25 mouse cellular contexts compared by ENCODE assay signal in the genomic region with DNA sequence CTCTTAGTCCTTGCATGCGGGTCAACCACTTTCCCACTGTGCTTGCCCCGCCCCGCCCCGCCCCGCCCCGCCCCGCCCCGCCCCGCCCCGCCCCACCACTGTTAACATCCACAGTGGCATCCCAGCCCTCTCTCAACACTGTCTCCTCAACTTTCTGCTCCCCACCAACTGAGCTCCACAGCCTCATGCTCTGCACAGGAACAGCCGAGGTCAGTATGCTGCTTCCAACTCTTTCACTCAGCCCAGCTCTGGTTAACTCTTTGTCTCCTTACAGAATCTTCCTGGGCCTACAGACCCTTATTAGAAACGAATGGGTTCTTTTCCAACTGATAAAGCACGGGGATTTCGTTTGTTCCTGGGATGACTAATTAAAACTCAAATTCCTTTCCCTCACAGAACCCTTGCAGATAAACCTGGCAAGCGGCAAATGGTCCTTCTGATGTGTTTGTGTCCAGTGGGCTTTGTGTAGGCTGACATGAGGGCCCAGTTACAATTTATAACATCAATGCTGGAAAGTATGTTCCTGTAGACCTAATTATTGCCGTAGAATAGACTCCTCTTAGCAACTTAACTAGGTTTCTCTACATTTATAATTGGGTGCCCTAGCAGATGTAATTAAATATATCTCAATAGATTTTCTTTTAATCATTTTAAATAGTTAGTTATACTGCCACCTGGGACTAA. TPM values are rescaled to one million over a fixed set of nuclear protein-coding genes. Genes with fewer than 3 reads are reported as not detected.
A peak's percentile ranks its signal among the peaks of the same experiment; 100 is the strongest.
DNase-seq lines count a peak whose midpoint lies in the region; ATAC-seq lines count a peak whose summit lies in the region.
"Had no signal": no experiment of that assay in that cellular context is flagged by ENCODE, and none has a peak within 500 bp of the region (broad histone marks: within the 10 kb centered on the region; RNA-seq: fewer than 3 reads in every experiment).

No protein-coding gene starts in this region.

- no peak overlapping the region for H3K4me2 ChIP-seq in forebrain, embryonic 14.5 days (ENCODE audit: low read length)
- H3K4me2 ChIP-seq in kidney, embryonic 16.5 days (replicated peaks; ENCODE audit: low read depth, low read length), result peak overlapping the region; percentile 18; the same call in 1 of the 2 replicates
- no peak overlapping the region for H3K4me2 ChIP-seq in midbrain, embryonic 12.5 days (replicated peaks)
- H3K4me2 ChIP-seq in midbrain, embryonic 16.5 days (ENCODE audit: low read length), result no peak overlapping the region
- H3K4me2 ChIP-seq: liver, embryonic 13.5 days; lung, embryonic 15.5 days; neural tube, embryonic 13.5 days had no signal

- ATAC-seq in forebrain, embryonic 14.5 days, result peak; percentile 77; the same call in 1 of the 2 replicates
- peak; percentile 15; the same call in 1 of the 2 replicates for ATAC-seq in kidney, embryonic 16.5 days (ENCODE audit: low FRiP score, low TSS enrichment)
- ATAC-seq in midbrain, embryonic 12.5 days (ENCODE audit: low FRiP score, low read depth), result peak; percentile 64; the same call in 1 of the 2 replicates
- ATAC-seq in midbrain, embryonic 16.5 days, result no peak
- ATAC-seq: intestine, postnatal 0 days; Patski had no signal

- H3K27me3 ChIP-seq in forebrain, embryonic 14.5 days (replicated peaks; ENCODE audit: control insufficient read depth, insufficient read depth, low read length), result no peaks in the 10 kb centered on the region
- H3K27me3 ChIP-seq in forebrain, embryonic 10.5 days (ENCODE audit: poor library complexity, severe bottlenecking), result no peaks in the 10 kb centered on the region
- H3K27me3 ChIP-seq in kidney, embryonic 16.5 days (ENCODE audit: insufficient read depth, low read length), result no peaks in the 10 kb centered on the region
- no peaks in the 10 kb centered on the region for H3K27me3 ChIP-seq in midbrain, embryonic 12.5 days
- H3K27me3 ChIP-seq in midbrain, embryonic 16.5 days (ENCODE audit: control insufficient read depth, insufficient read depth, low read depth, low read length), result no peaks in the 10 kb centered on the region; the same call in 1 of the 2 replicates
- H3K27me3 ChIP-seq: liver, embryonic 13.5 days; lung, embryonic 15.5 days; neural tube, embryonic 13.5 days had no signal

- H3K4me1 ChIP-seq in forebrain, embryonic 14.5 days (ENCODE audit: control insufficient read depth, insufficient read depth, low read length), result no peaks in the 10 kb centered on the region
- peaks cover 11% of the 10 kb centered on the region for H3K4me1 ChIP-seq in forebrain, embryonic 10.5 days
- no peaks in the 10 kb centered on the region for H3K4me1 ChIP-seq in kidney, embryonic 16.5 days (ENCODE audit: insufficient read depth, low read length)
- H3K4me1 ChIP-seq in midbrain, embryonic 12.5 days, result peaks cover 6% of the 10 kb centered on the region; the same call in 1 of the 2 replicates
- H3K4me1 ChIP-seq in midbrain, embryonic 16.5 days (ENCODE audit: control insufficient read depth, insufficient read depth, low read length), result no peaks in the 10 kb centered on the region
- H3K4me1 ChIP-seq: liver, embryonic 13.5 days; lung, embryonic 15.5 days had no signal

- H3K27ac ChIP-seq in forebrain, embryonic 14.5 days (ENCODE audit: low read depth, low read length), result no peak overlapping the region
- H3K27ac ChIP-seq in forebrain, embryonic 10.5 days, result no peak overlapping the region; the same call in 1 of the 2 replicates
- H3K27ac ChIP-seq in kidney, embryonic 16.5 days (ENCODE audit: low read length), result no peak overlapping the region
- no peak overlapping the region for H3K27ac ChIP-seq in midbrain, embryonic 12.5 days (replicated peaks)
- no peak overlapping the region for H3K27ac ChIP-seq in midbrain, embryonic 16.5 days (ENCODE audit: low read length)
- H3K27ac ChIP-seq: embryonic facial prominence, embryonic 10.5 days; hindbrain, embryonic 10.5 days; liver, embryonic 13.5 days; lung, embryonic 15.5 days; neural tube, embryonic 13.5 days had no signal

- DNase-seq in forebrain, embryonic 14.5 days (ENCODE audit: low spot score), result peak; percentile 31
- no peak for DNase-seq in forebrain, embryonic 10.5 days (ENCODE audit: extremely low spot score, low spot score)
- no peak for DNase-seq in kidney, postnatal 14 days
- no peak for DNase-seq in natural killer cell, adult 2 months (ENCODE audit: low spot score in 2 of 2)
- DNase-seq: adrenal gland, adult 2 months; cerebellum, adult 11-12 months; cerebellum, postnatal 10 days; gastrocnemius, postnatal 25 days; left cerebral cortex, postnatal 4 days; liver, embryonic 13.5 days; lung, postnatal 4 days had no signal

- H3K9me3 ChIP-seq in forebrain, embryonic 14.5 days (replicated peaks; ENCODE audit: control insufficient read depth, low read length), result no peaks in the 10 kb centered on the region
- no peaks in the 10 kb centered on the region for H3K9me3 ChIP-seq in forebrain, embryonic 10.5 days
- no peaks in the 10 kb centered on the region for H3K9me3 ChIP-seq in kidney, embryonic 16.5 days (ENCODE audit: low read length)
- H3K9me3 ChIP-seq in midbrain, embryonic 12.5 days, result no peaks in the 10 kb centered on the region
- no peaks in the 10 kb centered on the region for H3K9me3 ChIP-seq in midbrain, embryonic 16.5 days (replicated peaks; ENCODE audit: control insufficient read depth, low read length, poor library complexity, severe bottlenecking)
- H3K9me3 ChIP-seq: embryonic facial prominence, embryonic 10.5 days; G1E; hindbrain, embryonic 10.5 days; liver, embryonic 13.5 days; lung, embryonic 15.5 days; neural tube, embryonic 13.5 days had no signal

- no peak overlapping the region for H3K9ac ChIP-seq in forebrain, embryonic 14.5 days (ENCODE audit: low read length)
- no peak overlapping the region for H3K9ac ChIP-seq in kidney, embryonic 16.5 days (replicated peaks; ENCODE audit: low read length)
- no peak overlapping the region for H3K9ac ChIP-seq in midbrain, embryonic 12.5 days (replicated peaks)
- no peak overlapping the region for H3K9ac ChIP-seq in midbrain, embryonic 16.5 days (ENCODE audit: low read depth, low read length)
- H3K9ac ChIP-seq: liver, embryonic 13.5 days; lung, embryonic 15.5 days; neural tube, embryonic 13.5 days had no signal

- no peak overlapping the region for H3K4me3 ChIP-seq in forebrain, embryonic 14.5 days (ENCODE audit: low read depth, low read length)
- no peak overlapping the region for H3K4me3 ChIP-seq in forebrain, embryonic 10.5 days
- no peak overlapping the region for H3K4me3 ChIP-seq in kidney, embryonic 16.5 days (ENCODE audit: low read length)
- no peak overlapping the region for H3K4me3 ChIP-seq in midbrain, embryonic 12.5 days
- no peak overlapping the region for H3K4me3 ChIP-seq in midbrain, embryonic 16.5 days (ENCODE audit: low read depth, low read length)
- H3K4me3 ChIP-seq: embryonic facial prominence, embryonic 10.5 days; hindbrain, embryonic 10.5 days; liver, embryonic 13.5 days; lung, embryonic 15.5 days; neural tube, embryonic 13.5 days had no signal

- WGBS in forebrain, embryonic 14.5 days, result 10% methylated on average over 15 of the region's 16 CpGs
- 27% methylated on average over 12 of the region's 16 CpGs for WGBS in forebrain, embryonic 10.5 days
- 29% methylated on average over 11 of the region's 16 CpGs for WGBS in kidney, embryonic 16.5 days
- WGBS in midbrain, embryonic 12.5 days, result 36% methylated on average over 16 of the region's 16 CpGs
- 24% methylated on average over 16 of the region's 16 CpGs for WGBS in midbrain, embryonic 16.5 days

- H3K36me3 ChIP-seq in forebrain, embryonic 14.5 days (ENCODE audit: control insufficient read depth, insufficient read depth, low read length), result no peaks in the 10 kb centered on the region
- no peaks in the 10 kb centered on the region for H3K36me3 ChIP-seq in forebrain, embryonic 10.5 days (replicated peaks)
- no peaks in the 10 kb centered on the region for H3K36me3 ChIP-seq in kidney, embryonic 16.5 days (ENCODE audit: insufficient read depth, low read length)
- no peaks in the 10 kb centered on the region for H3K36me3 ChIP-seq in midbrain, embryonic 12.5 days
- no peaks in the 10 kb centered on the region for H3K36me3 ChIP-seq in midbrain, embryonic 16.5 days (ENCODE audit: control insufficient read depth, insufficient read depth, low read length)
- H3K36me3 ChIP-seq: embryonic facial prominence, embryonic 10.5 days; G1E; hindbrain, embryonic 10.5 days; liver, embryonic 13.5 days; lung, embryonic 15.5 days; neural tube, embryonic 13.5 days had no signal

RNA-seq across cellular contexts. Expression of a gene that starts 20.0 kb away (rescaled TPM):
- polyA plus RNA-seq in forebrain, embryonic 14.5 days (2014; fragmentation: Nextera tagmentation; extraction: Ambion mirVana), result 0.52 and 0.62 TPM in 2 replicates
- 0.71 TPM in 1 of 2 replicates, not detected in the other for polyA plus RNA-seq in forebrain, embryonic 10.5 days (2016; fragmentation: Nextera tagmentation; extraction: Ambion mirVana)
- polyA plus RNA-seq in kidney, embryonic 16.5 days (2015; fragmentation: Nextera tagmentation; extraction: Ambion mirVana), result 1.1 and 1.5 TPM in 2 replicates
- 0.50 and 0.65 TPM in 2 replicates for polyA plus RNA-seq in midbrain, embryonic 12.5 days (2016; fragmentation: Nextera tagmentation; extraction: Ambion mirVana)
- 1.6 and 1.9 TPM in 2 replicates for polyA plus RNA-seq in midbrain, embryonic 16.5 days (2015; fragmentation: Nextera tagmentation; extraction: Ambion mirVana)
- polyA plus RNA-seq: G1E; heart, postnatal 0 days; hindbrain, embryonic 10.5 days; liver, embryonic 13.5 days; spleen, adult 2 months; testis, adult 2 months; urinary bladder, adult 2 months had no signal
